Mouse (Mus musculus) embryonic facial prominence, embryonic 14.5 days (tissue): Measurements from ENCODE around the gene Ccdc141. TPM values are rescaled to one million over a fixed set of nuclear protein-coding genes. Genes with fewer than 3 reads are reported as not detected.

Experiments
- ATAC-seq: fragments of 200-750 bp; cut with Nextera tagmentation; 2 replicates; pipeline ENCODE4 v1.8.0; 2017; ENCODE audit warnings: low read depth, moderate number of reproducible peaks, moderate TSS enrichment
- DNase-seq: peaks from one replicate; pipeline ENCODE4 v3.0.0-alpha.2; 2015; ENCODE audit warnings: low spot score
- H3K27ac ChIP-seq: fragments of 300-500 bp; sonication (generic); replicated peaks from 2 replicates; pipeline ENCODE4 v1.5.1; 2014; ENCODE audit warnings: low read depth, mild to moderate bottlenecking, low read length, moderate library complexity
- H3K27me3 ChIP-seq: fragments of 300-500 bp; sonication (generic); replicated peaks from 2 replicates; pipeline ENCODE4 v1.6.1; 2014; ENCODE audit warnings: low read length; ENCODE audit not compliant: control insufficient read depth, insufficient read depth
- H3K36me3 ChIP-seq: fragments of 300-500 bp; sonication (generic); 2 replicates; pipeline ENCODE4 v1.6.1; 2014; ENCODE audit warnings: low read length, mixed read lengths; ENCODE audit not compliant: control insufficient read depth, insufficient read depth
- H3K4me1 ChIP-seq: fragments of 300-500 bp; sonication (generic); 2 replicates; pipeline ENCODE4 v1.6.1; 2014; ENCODE audit warnings: antibody characterized with exemption, low read length; ENCODE audit not compliant: control insufficient read depth, insufficient read depth
- H3K4me2 ChIP-seq: fragments of 300-500 bp; sonication (generic); 2 replicates; pipeline ENCODE4 v1.6.1; 2014; ENCODE audit warnings: low read depth, mild to moderate bottlenecking, low read length, moderate library complexity, mixed read lengths
- H3K4me3 ChIP-seq: fragments of 300-500 bp; sonication (generic); 2 replicates; pipeline ENCODE4 v1.5.1; 2014; ENCODE audit warnings: low read depth, mild to moderate bottlenecking, low read length
- H3K9ac ChIP-seq: fragments of 300-500 bp; sonication (generic); 2 replicates; pipeline ENCODE4 v1.6.1; 2014; ENCODE audit warnings: low read depth, mild to moderate bottlenecking, low read length, moderate library complexity, mixed read lengths
- H3K9me3 ChIP-seq: fragments of 300-500 bp; sonication (generic); 2 replicates; pipeline ENCODE4 v1.6.1; 2016; ENCODE audit warnings: low read length; ENCODE audit not compliant: control insufficient read depth
- WGBS: fragments of 180-500 bp; shearing (Covaris S2); extraction: QIAGEN DNeasy Blood & Tissue Kit; methylation state at CpG from one replicate; pipeline ENCODE4 v1.1.7; 2014; 5-methylcytosine and 5-hydroxymethylcytosine counted together
- polyA plus RNA-seq: library from polyadenylated mRNA; unstranded; fragments of >200 nt; fragmentation: Nextera tagmentation; extraction: Ambion mirVana; gene quantifications from 2 replicates; pipeline ENCODE4 v1.2.1, GENCODE M21; 2014

Gene Ccdc141
- polyA plus RNA-seq, 1 experiment from 2014 or later = 26.4 TPM

DNA sequence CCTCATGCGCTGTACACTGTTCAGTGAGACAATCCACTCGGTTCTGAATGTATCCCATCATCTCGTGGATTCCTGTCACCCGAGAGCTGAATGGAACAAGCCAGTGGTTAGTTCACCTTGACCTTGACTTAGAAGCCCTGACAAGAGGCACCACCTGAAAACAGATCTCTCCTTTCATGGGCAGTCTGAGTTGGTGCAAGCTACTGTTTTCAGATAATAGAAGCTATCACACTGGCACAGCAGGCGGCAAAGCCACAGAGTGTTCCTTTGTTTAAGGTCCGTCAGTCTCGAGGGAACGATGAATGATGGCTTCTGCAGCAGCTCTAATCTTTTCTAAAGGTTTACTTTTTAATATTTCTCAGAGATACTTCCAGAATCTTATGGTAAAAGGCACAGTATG, 110.8 kb downstream of the Ccdc141 start:
- DNase-seq (no peak), ATAC-seq (no peak)
- Histone ChIP-seq H3K27me3 (no peaks in the 10 kb centered on the region), H3K9ac (no peak overlapping the region), H3K4me2 (no peak overlapping the region), H3K9me3 (no peaks in the 10 kb centered on the region), H3K4me1 (no peaks in the 10 kb centered on the region), H3K27ac (no peak overlapping the region), H3K4me3 (no peak overlapping the region), H3K36me3 (no peaks in the 10 kb centered on the region)
- WGBS = 52% methylated on average over 8 of the region's 8 CpGs

DNA sequence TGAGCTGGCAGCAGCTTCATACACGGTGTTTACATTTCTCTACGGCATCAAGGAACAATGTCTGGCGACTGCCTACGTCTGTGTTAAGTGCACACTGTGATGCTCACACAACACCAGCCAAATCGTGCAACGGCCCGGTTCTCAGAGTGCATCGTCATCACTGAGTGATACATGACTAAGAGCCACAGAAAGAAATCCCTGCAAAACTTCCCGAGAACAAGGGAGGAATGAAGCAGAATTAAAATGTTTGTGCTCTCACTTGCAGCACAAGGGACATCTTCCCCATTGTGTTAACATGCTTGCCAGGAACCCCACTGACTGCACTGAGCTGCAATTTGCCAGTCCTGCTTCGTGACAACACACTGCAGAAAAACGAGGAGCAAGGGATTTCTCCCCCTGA, 114.1 kb downstream of the Ccdc141 start:
- Histone ChIP-seq H3K4me3 (no peak overlapping the region), H3K9me3 (no peaks in the 10 kb centered on the region), H3K4me1 (no peaks in the 10 kb centered on the region), H3K27me3 (no peaks in the 10 kb centered on the region), H3K9ac (no peak overlapping the region), H3K36me3 (no peaks in the 10 kb centered on the region), H3K4me2 (no peak overlapping the region), H3K27ac (no peak overlapping the region)
- ATAC-seq (no peak; the same call in 1 of the 2 replicates), DNase-seq (no peak)
- 57% methylated on average over 11 of the region's 11 CpGs for WGBS

DNA sequence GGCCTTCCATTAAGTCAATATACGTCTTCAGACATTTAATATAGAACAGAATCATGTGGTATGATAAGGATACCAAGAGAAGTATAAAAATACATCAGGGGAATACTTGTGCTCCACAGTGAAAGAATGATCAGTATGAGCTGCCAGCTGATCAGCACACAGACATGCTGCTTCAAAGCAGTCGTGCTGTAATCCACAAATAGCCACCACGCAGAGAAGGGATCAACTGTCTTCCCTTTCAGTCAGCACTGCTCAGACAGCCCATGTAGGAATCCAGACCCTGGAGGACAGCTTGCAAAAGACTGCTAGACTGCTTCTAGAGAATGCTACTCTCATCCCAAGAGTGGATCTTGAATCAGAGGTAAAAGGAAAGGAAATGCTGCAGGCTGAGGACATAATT, 127.5 kb downstream of the Ccdc141 start:
- Histone ChIP-seq H3K27me3 (no peaks in the 10 kb centered on the region), H3K4me3 (no peak overlapping the region), H3K4me1 (no peaks in the 10 kb centered on the region), H3K9me3 (no peaks in the 10 kb centered on the region), H3K9ac (no peak overlapping the region), H3K4me2 (no peak overlapping the region), H3K36me3 (no peaks in the 10 kb centered on the region), H3K27ac (no peak overlapping the region; the same call in 1 of the 2 replicates)
- peak; percentile 51 for DNase-seq
- ATAC-seq = 0 out of 2 replicates have a peak, but pooled peaks have one; percentile 70
- 50% methylated on average over 3 of the region's 3 CpGs for WGBS

DNA sequence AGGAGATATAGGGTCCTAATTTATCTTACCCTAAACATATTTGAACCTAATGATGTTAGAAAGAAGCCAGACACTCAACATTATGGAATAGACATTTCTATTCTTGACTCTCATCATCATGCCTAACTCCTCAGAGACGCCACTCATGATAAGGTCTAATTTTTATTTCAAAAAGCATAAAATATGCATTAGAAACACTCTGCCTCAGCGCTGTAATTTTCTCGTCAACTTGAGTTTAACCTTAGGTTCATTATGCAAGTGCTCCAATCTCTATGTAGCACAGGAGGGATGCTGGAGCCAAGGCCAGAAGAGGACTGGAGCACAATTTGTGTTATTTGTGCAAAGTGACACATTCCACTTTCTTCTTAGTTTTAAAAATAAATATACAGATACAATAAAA, 130.8 kb downstream of the Ccdc141 start:
- WGBS = 78% methylated on average over 3 of the region's 3 CpGs
- Histone ChIP-seq H3K9ac (no peak overlapping the region), H3K9me3 (no peaks in the 10 kb centered on the region), H3K4me2 (no peak overlapping the region), H3K4me1 (no peaks in the 10 kb centered on the region), H3K36me3 (no peaks in the 10 kb centered on the region), H3K4me3 (no peak overlapping the region), H3K27me3 (no peaks in the 10 kb centered on the region), H3K27ac (no peak overlapping the region)
- DNase-seq (no peak), ATAC-seq (no peak)

DNA sequence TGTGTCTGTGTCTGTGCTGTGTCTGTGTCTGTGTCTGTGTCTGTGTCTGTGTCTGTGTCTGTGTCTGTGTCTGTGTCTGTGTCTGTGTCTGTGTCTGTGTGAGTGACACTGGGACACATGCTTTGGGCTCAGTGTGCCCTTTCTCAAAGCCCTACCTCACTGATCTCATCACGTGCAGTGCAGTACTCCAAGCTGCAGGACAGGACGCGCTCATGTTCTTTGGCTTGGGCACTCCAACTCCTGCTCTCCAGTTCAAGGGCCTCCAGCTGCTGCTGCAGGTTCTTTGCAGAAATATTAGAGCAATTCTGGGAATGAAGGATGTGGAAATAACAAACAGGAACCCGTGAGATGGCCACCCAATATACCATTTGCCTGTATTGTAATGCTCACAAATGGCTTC, 131.2 kb downstream of the Ccdc141 start:
- no peak for ATAC-seq
- H3K9ac ChIP-seq = no peak overlapping the region
- WGBS = 79% methylated on average over 4 of the region's 4 CpGs
- no peaks in the 10 kb centered on the region for H3K9me3 ChIP-seq
- no peaks in the 10 kb centered on the region for H3K27me3 ChIP-seq
- DNase-seq = no peak
- no peak overlapping the region for H3K4me3 ChIP-seq
- no peak overlapping the region for H3K4me2 ChIP-seq
- H3K36me3 ChIP-seq = no peaks in the 10 kb centered on the region
- H3K27ac ChIP-seq = no peak overlapping the region
- H3K4me1 ChIP-seq = no peaks in the 10 kb centered on the region

DNA sequence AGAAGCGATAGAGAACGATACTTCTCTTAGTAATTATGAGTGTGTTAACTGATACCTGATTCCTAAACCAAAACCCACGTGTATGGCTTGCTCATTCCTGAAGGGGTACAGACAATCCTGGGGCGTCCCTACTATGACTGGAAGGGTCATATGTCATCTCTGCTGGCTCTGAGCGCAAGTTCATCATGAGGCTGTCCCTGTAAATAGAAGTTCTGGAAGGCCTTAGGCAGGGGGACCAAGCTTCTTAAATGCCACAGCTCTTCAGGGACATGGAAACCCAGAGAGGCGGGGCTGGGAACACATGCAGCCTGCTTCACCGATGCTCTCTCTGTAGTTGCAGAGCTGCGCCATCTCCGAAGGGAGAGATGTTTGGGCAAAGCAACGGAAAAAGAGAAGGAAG, 133.2 kb downstream of the Ccdc141 start:
- Histone ChIP-seq H3K27me3 (no peaks in the 10 kb centered on the region), H3K4me3 (no peak overlapping the region), H3K9ac (no peak overlapping the region), H3K4me2 (no peak overlapping the region), H3K9me3 (no peaks in the 10 kb centered on the region), H3K27ac (no peak overlapping the region), H3K36me3 (no peaks in the 10 kb centered on the region), H3K4me1 (no peaks in the 10 kb centered on the region)
- DNase-seq = no peak
- WGBS = 76% methylated on average over 10 of the region's 10 CpGs
- no peak for ATAC-seq

DNA sequence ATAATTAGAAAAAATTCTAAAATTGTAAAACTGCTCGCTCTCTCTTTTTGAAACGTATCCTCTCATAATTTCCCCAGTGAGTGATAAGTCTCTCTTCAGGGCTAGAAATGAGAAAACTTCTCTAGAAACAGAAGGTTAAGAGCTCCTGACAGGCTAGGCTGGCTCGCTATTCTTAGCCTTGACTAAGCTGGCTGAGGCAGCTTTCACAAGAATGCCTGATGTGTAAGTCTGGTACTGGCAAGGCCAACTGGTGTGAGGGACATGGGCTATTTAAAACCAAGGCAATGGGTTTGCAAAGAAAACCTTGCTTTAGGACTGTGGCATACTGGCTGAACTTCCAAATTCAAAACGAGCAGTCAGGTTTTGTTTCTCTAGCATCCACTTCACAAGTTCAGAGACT, 136.3 kb downstream of the Ccdc141 start:
- Histone ChIP-seq H3K36me3 (no peaks in the 10 kb centered on the region), H3K4me1 (no peaks in the 10 kb centered on the region), H3K4me3 (no peak overlapping the region), H3K4me2 (no peak overlapping the region), H3K9ac (no peak overlapping the region), H3K27ac (no peak overlapping the region), H3K9me3 (no peaks in the 10 kb centered on the region), H3K27me3 (no peaks in the 10 kb centered on the region)
- ATAC-seq = peak; percentile 84; the same call in 1 of the 2 replicates
- 78% methylated on average over 4 of the region's 4 CpGs for WGBS
- DNase-seq = peak; percentile 50

DNA sequence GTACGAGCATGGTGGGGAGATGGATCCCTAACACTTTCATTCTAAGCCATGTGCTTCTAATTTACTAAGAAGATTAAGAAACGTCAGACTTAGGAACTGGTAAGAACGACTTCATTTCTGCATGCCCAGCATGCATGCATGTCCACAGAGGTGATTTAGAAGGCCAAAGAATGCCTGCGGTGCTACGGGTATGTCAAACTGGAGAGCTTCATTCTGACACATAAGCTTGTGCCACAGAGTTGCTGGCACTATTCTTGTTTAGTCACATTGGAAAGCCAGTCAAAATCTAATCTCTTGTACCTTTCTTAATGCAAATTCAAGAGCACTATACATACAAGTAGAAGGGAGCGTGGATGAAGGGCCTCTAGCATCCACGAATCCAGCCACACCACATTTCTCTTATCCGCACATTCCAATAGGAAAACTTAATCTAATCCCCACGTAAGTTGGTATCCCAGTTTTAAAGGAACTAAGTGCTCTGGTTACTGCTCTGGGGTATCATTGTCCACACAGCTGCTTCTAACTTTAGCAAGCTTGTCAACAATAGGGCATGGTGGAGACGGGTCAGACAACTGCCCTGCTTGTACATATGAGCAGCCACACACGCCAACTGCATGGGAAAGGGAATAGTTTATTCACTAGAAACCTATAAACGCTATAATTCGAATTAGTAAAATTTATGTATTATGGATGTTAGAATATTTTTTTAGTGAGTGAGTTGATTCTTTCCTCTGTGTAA, 136.9 kb downstream of the Ccdc141 start:
- Histone ChIP-seq H3K4me3 (no peak overlapping the region), H3K9me3 (no peaks in the 10 kb centered on the region), H3K27me3 (no peaks in the 10 kb centered on the region), H3K4me1 (no peaks in the 10 kb centered on the region), H3K4me2 (no peak overlapping the region), H3K9ac (no peak overlapping the region), H3K27ac (no peak overlapping the region), H3K36me3 (no peaks in the 10 kb centered on the region)
- DNase-seq (peak; percentile 69), ATAC-seq (peak; percentile 89)
- 65% methylated on average over 13 of the region's 13 CpGs for WGBS

DNA sequence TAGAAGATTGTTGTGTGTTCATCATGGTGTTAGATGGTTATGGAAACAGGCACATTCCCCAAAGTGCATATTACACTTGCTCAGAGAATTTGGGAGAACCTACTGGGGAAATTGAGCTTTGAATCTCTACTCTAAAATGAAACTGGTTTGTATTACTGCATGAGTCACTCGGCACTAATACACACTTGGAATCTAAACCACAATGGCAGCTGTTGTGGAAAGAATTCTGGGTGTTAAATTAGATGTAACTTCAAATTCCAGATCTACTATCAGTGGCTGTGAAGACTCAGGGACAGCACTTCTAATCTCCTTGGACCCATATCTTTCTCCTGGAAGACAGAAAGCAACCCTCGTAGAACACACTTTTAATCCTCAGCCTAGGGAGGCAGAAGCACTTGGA, 149.8 kb downstream of the Ccdc141 start:
- H3K4me1 ChIP-seq = no peaks in the 10 kb centered on the region
- ATAC-seq (no peak), DNase-seq (no peak)
- WGBS = 86% methylated on average over 2 of the region's 2 CpGs
- H3K36me3 ChIP-seq = no peaks in the 10 kb centered on the region
- no peak overlapping the region for H3K27ac ChIP-seq
- no peak overlapping the region for H3K4me3 ChIP-seq
- H3K9me3 ChIP-seq = no peaks in the 10 kb centered on the region
- no peak overlapping the region for H3K4me2 ChIP-seq
- H3K27me3 ChIP-seq = no peaks in the 10 kb centered on the region
- no peak overlapping the region for H3K9ac ChIP-seq
